Mouse (Mus musculus) kidney, postnatal 25 days (tissue): Measurements from ENCODE around the gene Frmd8.

Source experiments
- DNase-seq, 2 experiments: peaks; one replicate each; pipeline ENCODE4 v3.0.0; 2021; ENCODE audit warnings: mixed read lengths in 2 of 2

The Frmd8 gene

DNA sequence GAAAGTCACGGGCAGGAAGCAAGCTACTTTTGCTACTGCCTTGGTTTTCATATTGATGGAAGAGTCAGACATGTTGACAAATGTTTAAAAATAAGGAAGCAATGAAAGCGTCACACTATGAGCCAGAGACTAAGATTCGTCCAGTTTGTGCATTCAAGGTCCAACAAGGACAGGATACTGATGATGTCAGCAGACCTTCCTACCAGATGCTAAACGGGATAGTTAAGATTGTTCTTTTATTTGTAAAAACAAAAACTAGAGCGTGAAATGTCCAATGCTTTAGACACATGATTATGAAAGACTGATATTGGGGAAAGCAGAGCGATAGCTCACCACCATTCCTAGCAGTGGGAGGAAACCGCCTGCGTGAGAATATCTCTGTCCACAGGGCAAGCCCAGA lies 37.5 kb downstream of the Frmd8 start:
- DNase-seq = no peak

GRCm38 (mm10) chr19:5836941-5837572 lies 38.0 kb downstream of the Frmd8 start:
- DNase-seq = no peak

GRCm38 (mm10) chr19:5835922-5836430 lies 39.1 kb downstream of the Frmd8 start:
- DNase-seq = no peak

- DNase-seq = no peak
Observed at GRCm38 (mm10) chr19:5835054-5835921, 39.8 kb downstream of the Frmd8 start.

DNA sequence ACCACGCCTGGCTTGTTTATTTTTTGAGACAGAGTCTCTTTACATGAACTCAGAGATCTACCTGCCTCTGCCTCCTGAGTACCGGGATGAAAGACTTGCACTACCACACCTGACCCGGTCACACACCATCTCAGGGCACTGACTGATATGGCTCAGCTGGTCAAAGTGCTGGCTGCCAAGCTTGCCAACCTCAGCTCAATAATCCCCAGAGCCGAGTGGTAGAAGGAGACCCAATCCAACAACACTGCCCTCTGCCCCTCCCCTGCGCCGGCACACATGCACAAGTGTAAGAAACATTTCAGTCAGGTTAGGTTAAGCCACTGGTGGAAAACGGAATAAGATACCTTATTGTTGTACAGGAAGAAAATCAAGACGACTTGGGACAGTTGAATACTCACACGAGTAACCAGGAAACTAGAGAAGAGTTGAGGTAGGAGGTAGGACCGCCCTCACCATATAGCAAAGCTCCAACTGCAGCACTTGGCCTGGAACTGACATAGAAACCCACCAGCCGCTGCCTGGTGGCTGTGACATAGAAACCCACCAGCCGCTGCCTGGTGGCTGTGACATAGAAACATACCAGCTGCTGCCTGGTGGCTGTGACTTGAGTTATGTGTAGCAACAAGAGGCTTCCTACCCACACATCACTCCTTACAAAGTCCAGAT lies 40.7 kb downstream of the Frmd8 start:
- peak in 1 of 2 experiments; percentile 73 for DNase-seq

DNA sequence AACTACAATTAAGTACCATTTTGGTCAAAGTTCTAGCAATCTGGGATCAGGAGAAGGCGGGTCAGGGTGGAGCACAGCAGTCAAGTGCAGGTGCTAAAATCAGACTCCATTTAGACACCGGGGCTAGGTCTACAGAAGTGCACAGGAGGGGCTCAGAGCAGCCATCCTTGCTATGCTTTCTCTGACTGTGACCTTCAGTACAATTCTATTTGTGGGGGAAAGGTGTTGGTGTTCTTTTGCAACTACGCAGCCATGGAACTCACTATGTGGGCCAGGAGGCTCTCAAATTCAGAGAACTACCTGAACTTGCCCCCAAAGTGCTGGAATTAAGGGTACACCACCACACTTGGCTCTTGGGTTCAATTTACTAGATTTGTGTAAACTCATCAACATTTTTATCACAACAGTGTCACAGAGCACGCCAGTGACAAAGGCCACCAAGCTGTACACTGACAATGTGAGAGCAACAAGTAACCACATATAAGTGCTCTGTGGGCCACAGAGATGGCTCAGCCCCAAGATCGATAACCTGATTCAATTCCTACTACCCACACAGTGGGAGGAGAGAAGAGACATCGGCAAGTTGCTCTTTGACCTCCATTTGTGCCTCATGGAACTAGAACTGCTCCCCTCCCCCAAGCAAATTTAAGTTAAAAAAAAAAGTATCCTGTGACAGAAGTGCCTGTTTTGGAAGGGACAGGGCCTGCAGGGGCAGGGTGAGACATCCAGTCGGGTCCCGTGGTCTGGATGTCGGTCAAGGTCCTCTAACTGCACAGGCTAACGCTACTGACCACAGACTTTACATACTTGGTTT lies 41.6 kb downstream of the Frmd8 start:
- peak in 1 of 2 experiments; percentile 69 for DNase-seq

DNA sequence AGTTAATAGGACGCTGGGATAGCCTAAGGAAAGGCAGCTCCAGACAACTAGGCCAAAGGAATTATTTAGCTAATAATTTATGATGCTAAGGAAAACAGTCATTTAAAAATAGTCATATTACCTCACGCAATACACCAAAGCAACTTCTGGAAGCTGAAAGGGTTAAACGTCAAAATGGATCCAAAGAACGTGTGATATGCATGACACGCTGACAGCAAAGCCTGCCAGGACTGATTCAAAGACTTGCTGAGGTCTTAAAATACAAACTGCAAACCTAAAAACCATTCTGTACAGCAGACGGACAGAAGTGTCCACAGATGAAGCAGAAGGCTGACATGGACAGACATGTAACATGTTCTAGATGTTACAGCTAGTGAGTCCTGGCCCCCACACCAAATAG lies 42.7 kb downstream of the Frmd8 start:
- DNase-seq = no peak

GRCm38 (mm10) chr19:5831958-5832320 lies 43.1 kb downstream of the Frmd8 start:
- DNase-seq = no peak

- peak in 1 of 2 experiments; percentile 61 for DNase-seq
Observed at GRCm38 (mm10) chr19:5831224-5831957, 43.7 kb downstream of the Frmd8 start.

DNA sequence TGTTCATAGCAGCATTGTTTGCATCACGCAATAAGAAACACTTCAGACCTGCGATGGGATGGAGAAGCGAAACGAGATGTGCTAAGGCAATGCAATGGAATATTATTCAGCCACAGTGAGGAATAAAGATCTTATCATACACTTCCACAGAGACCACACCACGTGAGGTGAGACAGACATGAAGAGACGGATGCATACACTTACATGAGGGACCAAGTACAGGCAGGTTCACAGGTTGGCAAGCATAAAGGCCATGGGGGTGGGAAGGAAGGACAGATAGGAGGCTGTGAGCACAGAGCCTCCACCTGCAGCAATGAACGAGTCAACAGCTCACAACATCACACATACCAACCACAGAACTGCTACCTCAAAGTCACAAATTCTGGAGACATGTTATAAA lies 44.3 kb downstream of the Frmd8 start:
- DNase-seq = no peak

DNA sequence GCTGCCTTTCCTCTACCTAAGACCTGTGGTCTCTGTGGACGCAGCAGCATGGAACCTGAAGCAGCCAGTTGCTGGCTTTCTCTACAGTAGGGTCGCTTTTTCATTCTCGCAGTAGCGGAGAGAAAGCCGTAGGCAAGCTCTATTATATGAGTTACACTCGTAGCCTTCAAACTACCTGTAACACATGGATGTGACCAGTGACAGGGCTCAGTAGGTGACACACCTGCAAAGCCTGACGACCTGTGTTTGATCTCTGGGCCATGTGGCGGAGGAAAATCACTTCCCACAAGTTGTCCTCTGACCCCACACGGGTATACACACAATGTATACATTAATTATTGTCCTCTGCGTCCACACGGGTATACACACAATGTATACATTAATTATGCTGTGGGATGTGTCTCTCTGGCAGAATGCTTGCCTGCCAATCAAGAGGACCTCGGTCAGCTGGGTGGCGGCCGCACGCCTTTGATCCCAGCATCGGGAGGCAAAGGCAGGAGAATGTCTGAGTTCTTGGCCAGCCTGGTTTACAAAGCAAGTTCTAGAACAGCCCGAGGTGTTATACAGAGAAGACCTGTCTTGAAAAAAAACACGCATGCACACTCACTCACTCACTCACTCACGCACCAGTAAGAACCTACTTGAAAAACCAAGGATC lies 45.0 kb downstream of the Frmd8 start:
- no peak for DNase-seq

DNA sequence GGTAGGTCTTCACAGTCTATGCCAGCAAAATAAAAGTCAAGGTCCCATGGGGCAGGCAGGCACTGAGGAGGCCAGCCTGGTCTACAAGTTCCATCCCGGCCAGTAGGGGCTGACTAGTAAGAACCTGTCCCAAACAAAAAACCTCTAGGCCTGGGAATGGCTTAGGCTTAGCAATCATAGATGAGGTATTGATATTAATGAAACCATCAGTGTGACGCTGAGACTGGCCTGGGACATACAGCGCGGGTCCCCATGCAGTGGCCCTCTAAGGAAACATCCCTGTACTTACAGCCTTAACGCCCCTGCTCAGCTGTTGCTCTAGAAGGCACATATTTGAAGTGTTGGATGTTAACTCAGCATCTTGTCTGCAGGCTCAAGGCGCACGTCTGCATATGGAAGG lies 46.2 kb downstream of the Frmd8 start:
- DNase-seq = no peak

DNA sequence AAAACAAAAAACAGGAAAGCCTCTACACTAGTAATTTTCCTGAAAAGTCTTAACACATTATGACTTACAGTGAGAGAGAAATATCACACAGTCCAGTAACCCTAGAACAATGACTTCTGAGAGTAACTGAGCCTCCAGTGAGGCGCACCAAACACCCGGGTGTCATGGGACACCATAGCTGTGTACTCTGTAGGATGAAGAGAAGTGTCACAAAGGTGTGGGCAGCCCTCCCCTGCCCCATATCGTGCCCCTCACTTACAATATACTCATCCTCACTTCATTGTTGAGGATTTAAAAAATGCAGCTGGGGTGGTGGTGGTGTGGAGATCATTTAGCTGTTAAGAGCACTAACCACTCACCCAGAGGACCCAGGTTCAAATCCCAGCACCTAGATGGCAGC lies 46.9 kb downstream of the Frmd8 start:
- DNase-seq = no peak

GRCm38 (mm10) chr19:5827456-5828154 lies 47.5 kb downstream of the Frmd8 start:
- DNase-seq = peak in 1 of 2 experiments; percentile 49

DNA sequence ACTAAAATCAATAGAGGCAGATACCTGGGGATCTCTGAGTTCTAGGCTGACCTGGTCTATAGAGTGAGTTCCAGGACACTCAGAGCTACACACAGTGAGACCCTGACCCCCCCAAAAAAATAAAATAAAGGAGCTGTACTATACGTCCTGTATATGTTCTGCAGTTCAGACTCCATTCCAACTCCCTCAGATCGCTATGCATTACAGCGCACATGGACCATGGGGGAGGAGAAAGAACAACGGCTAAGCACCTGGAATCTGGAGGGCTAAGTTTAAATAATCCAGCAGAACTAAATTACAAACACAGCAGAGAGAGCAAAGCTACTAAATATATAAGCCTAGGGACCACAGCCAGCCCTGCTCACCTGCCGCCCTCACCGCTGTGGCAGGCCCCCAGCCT lies 48.0 kb downstream of the Frmd8 start:
- DNase-seq = no peak

DNA sequence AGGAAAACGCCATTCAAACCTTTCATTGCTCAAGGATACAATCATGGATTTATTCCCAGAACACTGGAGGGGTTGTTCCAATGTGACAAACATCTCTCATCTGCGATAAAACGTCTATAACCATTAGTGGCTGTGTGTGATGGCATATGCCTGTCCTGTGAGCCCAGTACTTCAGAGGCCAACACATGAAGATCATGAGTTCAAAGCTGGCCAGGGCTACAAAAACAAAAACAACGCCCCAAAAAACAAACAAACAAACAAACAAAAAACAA lies 48.4 kb downstream of the Frmd8 start:
- DNase-seq = no peak

GRCm38 (mm10) chr19:5825901-5826730 lies 49.0 kb downstream of the Frmd8 start:
- DNase-seq = no peak

DNA sequence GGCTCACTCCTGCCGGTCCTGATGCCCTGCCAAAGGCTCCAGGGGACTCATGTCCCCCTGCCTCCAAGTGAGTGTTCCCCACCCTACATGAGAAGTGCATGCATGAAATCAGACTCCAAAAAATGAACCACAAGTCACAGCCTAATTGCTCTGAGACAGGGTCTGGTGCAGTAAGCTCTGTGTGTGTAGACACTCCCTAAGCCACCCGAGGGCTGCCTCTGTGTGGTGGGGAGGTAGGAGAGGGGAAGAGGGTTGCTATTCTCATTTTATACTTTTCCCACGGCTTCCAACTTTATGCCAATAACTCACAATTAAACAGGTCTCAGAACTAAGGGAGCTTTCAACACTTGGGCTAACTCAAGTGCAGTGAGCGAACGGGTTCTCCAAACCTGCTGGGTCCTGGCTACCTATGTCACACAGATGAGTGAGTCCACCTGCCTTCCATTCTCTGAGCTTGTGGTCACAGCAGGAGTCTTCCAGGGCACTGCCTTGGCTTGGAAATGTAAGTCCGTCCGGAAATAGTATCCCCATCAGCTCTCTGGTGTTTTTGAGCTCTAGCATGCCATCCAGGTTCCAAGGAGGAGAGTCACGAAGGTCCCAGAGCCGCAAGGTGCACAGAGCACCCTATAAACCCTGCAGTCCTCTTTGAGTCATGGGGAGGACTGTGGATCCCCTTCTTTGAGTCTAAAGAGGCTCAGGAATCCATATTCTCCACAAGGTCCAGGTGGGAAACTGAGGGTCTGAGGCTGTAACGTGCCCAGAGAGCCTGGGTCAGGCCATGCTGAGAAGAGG lies 50.1 kb downstream of the Frmd8 start:
- DNase-seq = no peak
